Mouse (Mus musculus) cerebellum, adult 2 months (tissue): Measurements from ENCODE around the gene Heg1.

Experiments
- CTCF ChIP-seq: fragments of 200-500 bp; IDR thresholded peaks from 2 replicates; pipeline ENCODE4 v1.5.1; 2011; ENCODE audit warnings: low read depth, mild to moderate bottlenecking, control low read depth, low read length, moderate library complexity, borderline replicate concordance; ENCODE audit not compliant: insufficient read depth
- POLR2A ChIP-seq: fragments of 200-500 bp; IDR thresholded peaks from 2 replicates; pipeline ENCODE4 v1.6.1; 2011; ENCODE audit warnings: low read length, control low read depth, borderline replicate concordance; ENCODE audit not compliant: insufficient read depth

DNA sequence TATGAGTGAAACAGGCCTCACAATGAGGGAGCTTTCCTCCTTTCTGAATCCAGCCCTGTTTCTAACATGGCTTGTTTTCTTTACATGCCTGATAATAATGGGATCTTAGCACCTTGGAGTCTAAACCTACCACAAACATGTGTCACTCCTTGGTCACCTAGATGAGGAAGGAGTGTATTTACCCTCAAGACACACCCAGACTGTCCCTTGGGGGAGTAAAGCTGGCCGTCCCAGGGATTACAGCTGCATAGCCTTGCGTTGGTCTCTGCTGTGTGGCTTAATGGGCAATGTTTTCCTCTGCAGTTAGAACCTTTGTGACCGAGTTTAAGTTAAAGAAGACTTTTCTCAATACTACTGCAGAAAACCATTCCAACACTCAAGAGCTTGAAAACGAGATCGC is 51.1 kb downstream of the Heg1 start:
- TF ChIP-seq CTCF (no peak), POLR2A (no peak)
